In the genomic region with DNA sequence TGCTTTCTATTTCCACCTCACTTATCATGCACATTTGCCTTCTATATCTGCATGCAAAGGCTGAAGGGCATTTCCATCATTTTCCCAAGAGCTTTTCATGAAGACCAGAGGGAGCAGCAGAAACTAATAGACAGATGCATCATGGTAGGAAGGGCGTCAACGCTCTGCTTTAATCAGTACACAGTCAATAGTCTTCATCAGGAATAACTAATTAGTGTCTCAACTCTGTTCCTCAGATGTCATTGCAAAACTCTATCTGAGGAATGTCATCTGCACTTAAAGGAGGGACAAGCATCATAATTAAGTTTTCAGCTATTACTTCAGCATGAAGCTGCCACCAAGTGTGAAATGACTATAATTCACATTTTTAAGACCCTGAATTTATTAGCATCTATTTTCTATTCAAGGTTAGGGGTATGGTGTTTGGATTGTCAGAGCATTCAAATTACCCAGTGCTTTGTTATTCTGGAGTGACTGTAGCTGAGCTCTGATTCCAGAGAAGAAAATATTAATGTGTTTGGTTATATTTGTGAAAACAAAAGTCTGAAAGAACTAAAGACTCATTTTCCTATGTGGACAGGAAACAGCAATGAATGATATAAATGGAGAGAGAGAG, we compare ENCODE assay signal across 29 mouse cellular contexts.
"Had no signal": no experiment of that assay in that cellular context is flagged by ENCODE, and none has a peak within 500 bp of the region (broad histone marks: within the 10 kb centered on the region; RNA-seq: fewer than 3 reads in every experiment).

No protein-coding gene starts in this region.

- H3K9me3 ChIP-seq: heart, embryonic 13.5 days; heart, embryonic 15.5 days; hindbrain, embryonic 10.5 days; hindbrain, embryonic 12.5 days; kidney, embryonic 15.5 days; limb, embryonic 13.5 days; limb, embryonic 15.5 days; liver, embryonic 13.5 days; liver, embryonic 15.5 days had no signal

- ATAC-seq: hindbrain, embryonic 16.5 days; inflammation-experienced regulatory T-cells, adult 6 months; intestine, embryonic 16.5 days; liver, postnatal 0 days had no signal

- H3K4me2 ChIP-seq: heart, embryonic 11.5 days; heart, embryonic 13.5 days; heart, embryonic 15.5 days; hindbrain, embryonic 12.5 days; hindbrain, embryonic 14.5 days; kidney, embryonic 15.5 days; limb, embryonic 13.5 days; limb, embryonic 15.5 days; liver, embryonic 13.5 days; liver, embryonic 15.5 days had no signal

- H3K4me3 ChIP-seq: heart, adult 2 months; heart, embryonic 13.5 days; heart, embryonic 15.5 days; hindbrain, embryonic 10.5 days; hindbrain, embryonic 12.5 days; kidney, embryonic 15.5 days; limb, embryonic 13.5 days; limb, embryonic 15.5 days; liver, embryonic 13.5 days; liver, embryonic 15.5 days had no signal

- H3K4me1 ChIP-seq: heart, embryonic 13.5 days; heart, embryonic 15.5 days; hindbrain, embryonic 10.5 days; hindbrain, embryonic 12.5 days; kidney, embryonic 15.5 days; limb, embryonic 15.5 days; liver, embryonic 13.5 days; liver, embryonic 15.5 days had no signal

- H3K27me3 ChIP-seq: heart, embryonic 13.5 days; heart, embryonic 15.5 days; hindbrain, embryonic 12.5 days; kidney, embryonic 15.5 days; limb, embryonic 13.5 days; limb, embryonic 15.5 days; liver, embryonic 13.5 days; liver, embryonic 15.5 days had no signal

- DNase-seq: gastrocnemius, postnatal 14 days; gastrocnemius, postnatal 36 days; heart, adult 11 months; heart, adult 2 months; heart, postnatal 4 days; kidney, adult 11 months; kidney, adult 2 months; kidney, adult 9 months; kidney, postnatal 14 days; kidney, postnatal 36 days; layer of hippocampus, adult 9-11 months; layer of hippocampus, postnatal 36 days; left cerebral cortex, postnatal 4 days; liver, embryonic 13.5 days; liver, postnatal 0 days had no signal

- H3K27ac ChIP-seq: heart, adult 2 months; heart, embryonic 13.5 days; heart, embryonic 15.5 days; hindbrain, embryonic 10.5 days; hindbrain, embryonic 12.5 days; hindbrain, embryonic 14.5 days; kidney, embryonic 15.5 days; kidney, postnatal 0 days; limb, embryonic 13.5 days; limb, embryonic 15.5 days; liver, embryonic 13.5 days; liver, embryonic 15.5 days had no signal

- H3K36me3 ChIP-seq: heart, embryonic 13.5 days; heart, embryonic 15.5 days; hindbrain, embryonic 10.5 days; hindbrain, embryonic 12.5 days; kidney, embryonic 15.5 days; limb, embryonic 13.5 days; limb, embryonic 15.5 days; liver, embryonic 13.5 days; liver, embryonic 15.5 days had no signal

- H3K9ac ChIP-seq: heart, embryonic 13.5 days; heart, embryonic 15.5 days; hindbrain, embryonic 12.5 days; hindbrain, embryonic 14.5 days; kidney, embryonic 15.5 days; limb, embryonic 13.5 days; limb, embryonic 15.5 days; liver, embryonic 13.5 days; liver, embryonic 15.5 days; liver, postnatal 0 days had no signal
